Mouse (Mus musculus): ENCODE data around the gene Slc25a51. TPM values are rescaled to one million over a fixed set of nuclear protein-coding genes. Genes with fewer than 3 reads are reported as not detected.

Gene Slc25a51
- polyA plus RNA-seq, 1 experiment from 2014 or later, result 79.8 TPM

- Histone ChIP-seq H3K36me3 (peaks cover 4% of the 10 kb centered on the region; the same call in 1 of the 2 replicates), H3K27me3 (no peaks in the 10 kb centered on the region), H3K9me3 (no peaks in the 10 kb centered on the region), H3K27ac (no peak overlapping the region), H3K4me3 (no peak overlapping the region), H3K9ac (no peak overlapping the region), H3K4me1 (peaks cover 16% of the 10 kb centered on the region), H3K4me2 (replicated peaks) (no peak overlapping the region)
- ATAC-seq (ENCODE audit: insufficient number of reproducible peaks, insufficient read depth, low FRiP score, low TSS enrichment), result no peak
- 70% methylated on average over 3 of the region's 3 CpGs for WGBS
Measured at GRCm38 (mm10) chr4:45442237-45442636, 33.7 kb upstream of the Slc25a51 start.

- 80% methylated on average over 1 of the region's 1 CpGs for WGBS
- ATAC-seq (ENCODE audit: insufficient number of reproducible peaks, insufficient read depth, low FRiP score, low TSS enrichment), result no peak
- H3K36me3 ChIP-seq, result peaks cover 4% of the 10 kb centered on the region; the same call in 1 of the 2 replicates
- no peaks in the 10 kb centered on the region for H3K27me3 ChIP-seq
- H3K4me3 ChIP-seq, result no peak overlapping the region
- peaks cover 20% of the 10 kb centered on the region for H3K4me1 ChIP-seq
- H3K9me3 ChIP-seq, result no peaks in the 10 kb centered on the region
- no peak overlapping the region for H3K27ac ChIP-seq
- no peak overlapping the region for H3K9ac ChIP-seq
- H3K4me2 ChIP-seq (replicated peaks), result no peak overlapping the region
Measured at GRCm38 (mm10) chr4:45441778-45442177, 33.2 kb upstream of the Slc25a51 start.

GRCm38 (mm10) chr4:45439281-45439680, 30.7 kb upstream of the Slc25a51 start:
- Histone ChIP-seq H3K27me3 (no peaks in the 10 kb centered on the region), H3K4me2 (replicated peaks) (no peak overlapping the region), H3K9me3 (no peaks in the 10 kb centered on the region), H3K9ac (no peak overlapping the region), H3K4me3 (no peak overlapping the region), H3K36me3 (peaks cover 4% of the 10 kb centered on the region; the same call in 1 of the 2 replicates), H3K4me1 (peaks cover 45% of the 10 kb centered on the region), H3K27ac (no peak overlapping the region)
- ATAC-seq (ENCODE audit: insufficient number of reproducible peaks, insufficient read depth, low FRiP score, low TSS enrichment), result no peak
- 41% methylated on average over 5 of the region's 5 CpGs for WGBS

- H3K36me3 ChIP-seq, result no peaks in the 10 kb centered on the region
- no peak overlapping the region; the same call in 1 of the 2 replicates for H3K9ac ChIP-seq
- peak overlapping the region; percentile 58 for H3K27ac ChIP-seq
- no peak overlapping the region for H3K4me2 ChIP-seq (replicated peaks)
- H3K4me1 ChIP-seq, result peaks cover 60% of the 10 kb centered on the region
- WGBS, result 17% methylated on average over 3 of the region's 3 CpGs
- no peak for ATAC-seq (ENCODE audit: insufficient number of reproducible peaks, insufficient read depth, low FRiP score, low TSS enrichment)
- H3K9me3 ChIP-seq, result no peaks in the 10 kb centered on the region
- H3K4me3 ChIP-seq, result no peak overlapping the region
- no peaks in the 10 kb centered on the region for H3K27me3 ChIP-seq
Measured at GRCm38 (mm10) chr4:45437010-45437409, 28.4 kb upstream of the Slc25a51 start.

GRCm38 (mm10) chr4:45436383-45436913, 27.9 kb upstream of the Slc25a51 start:
- Histone ChIP-seq H3K27ac (peak overlapping the region; percentile 58; the same call in 1 of the 2 replicates), H3K4me1 (peaks cover 60% of the 10 kb centered on the region), H3K4me2 (replicated peaks) (no peak overlapping the region), H3K27me3 (no peaks in the 10 kb centered on the region), H3K36me3 (no peaks in the 10 kb centered on the region), H3K4me3 (no peak overlapping the region), H3K9ac (no peak overlapping the region), H3K9me3 (no peaks in the 10 kb centered on the region)
- ATAC-seq (ENCODE audit: insufficient number of reproducible peaks, insufficient read depth, low FRiP score, low TSS enrichment), result peak; percentile 48; the same call in 1 of the 2 replicates
- 58% methylated on average over 7 of the region's 7 CpGs for WGBS

GRCm38 (mm10) chr4:45435899-45436298, 27.3 kb upstream of the Slc25a51 start:
- 53% methylated on average over 2 of the region's 2 CpGs for WGBS
- Histone ChIP-seq H3K4me2 (replicated peaks) (no peak overlapping the region), H3K4me3 (no peak overlapping the region), H3K27me3 (no peaks in the 10 kb centered on the region), H3K9me3 (no peaks in the 10 kb centered on the region), H3K4me1 (peaks cover 60% of the 10 kb centered on the region), H3K36me3 (no peaks in the 10 kb centered on the region), H3K9ac (no peak overlapping the region), H3K27ac (no peak overlapping the region)
- no peak for ATAC-seq (ENCODE audit: insufficient number of reproducible peaks, insufficient read depth, low FRiP score, low TSS enrichment)

- no peaks in the 10 kb centered on the region; the same call in 1 of the 2 replicates for H3K27me3 ChIP-seq
- peaks cover 60% of the 10 kb centered on the region for H3K4me1 ChIP-seq
- no peak overlapping the region for H3K27ac ChIP-seq
- no peak for ATAC-seq (ENCODE audit: insufficient number of reproducible peaks, insufficient read depth, low FRiP score, low TSS enrichment)
- 72% methylated on average over 4 of the region's 4 CpGs for WGBS
- no peak overlapping the region for H3K4me3 ChIP-seq
- no peaks in the 10 kb centered on the region for H3K36me3 ChIP-seq
- H3K9ac ChIP-seq, result no peak overlapping the region
- no peak overlapping the region for H3K4me2 ChIP-seq (replicated peaks)
- H3K9me3 ChIP-seq, result no peaks in the 10 kb centered on the region
Measured at GRCm38 (mm10) chr4:45434681-45435080, 26.1 kb upstream of the Slc25a51 start.

GRCm38 (mm10) chr4:45434071-45434470, 25.5 kb upstream of the Slc25a51 start:
- 72% methylated on average over 12 of the region's 12 CpGs for WGBS
- H3K4me2 ChIP-seq (replicated peaks), result no peak overlapping the region
- no peaks in the 10 kb centered on the region; the same call in 1 of the 2 replicates for H3K27me3 ChIP-seq
- no peak overlapping the region for H3K4me3 ChIP-seq
- no peak for ATAC-seq (ENCODE audit: insufficient number of reproducible peaks, insufficient read depth, low FRiP score, low TSS enrichment)
- H3K27ac ChIP-seq, result peak overlapping the region; percentile 31; the same call in 1 of the 2 replicates
- no peak overlapping the region for H3K9ac ChIP-seq
- peaks cover 57% of the 10 kb centered on the region for H3K4me1 ChIP-seq
- no peaks in the 10 kb centered on the region for H3K36me3 ChIP-seq
- H3K9me3 ChIP-seq, result no peaks in the 10 kb centered on the region

- Histone ChIP-seq H3K27me3 (no peaks in the 10 kb centered on the region; the same call in 1 of the 2 replicates), H3K36me3 (no peaks in the 10 kb centered on the region), H3K9ac (no peak overlapping the region), H3K4me3 (no peak overlapping the region), H3K4me2 (replicated peaks) (no peak overlapping the region), H3K27ac (no peak overlapping the region), H3K4me1 (peaks cover 40% of the 10 kb centered on the region), H3K9me3 (no peaks in the 10 kb centered on the region)
- WGBS, result 81% methylated on average over 3 of the region's 3 CpGs
- ATAC-seq (ENCODE audit: insufficient number of reproducible peaks, insufficient read depth, low FRiP score, low TSS enrichment), result no peak
Measured at GRCm38 (mm10) chr4:45431806-45432205, 23.2 kb upstream of the Slc25a51 start.

GRCm38 (mm10) chr4:45431316-45431715, 22.8 kb upstream of the Slc25a51 start:
- Histone ChIP-seq H3K36me3 (no peaks in the 10 kb centered on the region), H3K4me2 (replicated peaks) (no peak overlapping the region), H3K4me1 (peaks cover 35% of the 10 kb centered on the region), H3K9ac (no peak overlapping the region), H3K27me3 (no peaks in the 10 kb centered on the region; the same call in 1 of the 2 replicates), H3K9me3 (no peaks in the 10 kb centered on the region), H3K4me3 (no peak overlapping the region), H3K27ac (no peak overlapping the region)
- no peak for ATAC-seq (ENCODE audit: insufficient number of reproducible peaks, insufficient read depth, low FRiP score, low TSS enrichment)
- 90% methylated on average over 3 of the region's 3 CpGs for WGBS

GRCm38 (mm10) chr4:45429451-45429850, 20.9 kb upstream of the Slc25a51 start:
- ATAC-seq (ENCODE audit: insufficient number of reproducible peaks, insufficient read depth, low FRiP score, low TSS enrichment), result no peak
- Histone ChIP-seq H3K9ac (no peak overlapping the region), H3K27me3 (no peaks in the 10 kb centered on the region; the same call in 1 of the 2 replicates), H3K9me3 (no peaks in the 10 kb centered on the region), H3K4me3 (no peak overlapping the region), H3K4me2 (replicated peaks) (no peak overlapping the region), H3K27ac (no peak overlapping the region), H3K4me1 (peaks cover 16% of the 10 kb centered on the region), H3K36me3 (no peaks in the 10 kb centered on the region)
- 83% methylated on average over 7 of the region's 7 CpGs for WGBS

- Histone ChIP-seq H3K36me3 (no peaks in the 10 kb centered on the region), H3K27ac (no peak overlapping the region), H3K4me1 (peaks cover 9% of the 10 kb centered on the region), H3K27me3 (no peaks in the 10 kb centered on the region; the same call in 1 of the 2 replicates), H3K4me2 (replicated peaks) (no peak overlapping the region), H3K9ac (no peak overlapping the region), H3K4me3 (no peak overlapping the region), H3K9me3 (no peaks in the 10 kb centered on the region)
- WGBS, result 64% methylated on average over 13 of the region's 13 CpGs
- ATAC-seq (ENCODE audit: insufficient number of reproducible peaks, insufficient read depth, low FRiP score, low TSS enrichment), result no peak
Measured at GRCm38 (mm10) chr4:45426724-45427457, 18.3 kb upstream of the Slc25a51 start.

Data from embryonic facial prominence, embryonic 12.5 days (tissue).